Mouse (Mus musculus) midbrain, embryonic 12.5 days (tissue): Measurements from ENCODE around the gene Dnm1. TPM values are rescaled to one million over a fixed set of nuclear protein-coding genes. Genes with fewer than 3 reads are reported as not detected.
A peak's percentile ranks its signal among the peaks of the same experiment; 100 is the strongest.

Experiments used
- ATAC-seq: fragments of 200-750 bp; cut with Nextera tagmentation; 2 replicates; pipeline ENCODE4 v1.8.0; 2017; ENCODE audit warnings: low read depth, moderate TSS enrichment, moderate library complexity; ENCODE audit not compliant: low FRiP score
- H3K27ac ChIP-seq: fragments of 300-500 bp; sonication (generic); replicated peaks from 2 replicates; pipeline ENCODE4 v1.5.1; 2016; ENCODE audit warnings: mild to moderate bottlenecking
- H3K27me3 ChIP-seq: fragments of 300-500 bp; sonication (generic); 2 replicates; pipeline ENCODE4 v1.6.1; 2016; ENCODE audit warnings: mild to moderate bottlenecking
- H3K36me3 ChIP-seq: fragments of 300-500 bp; sonication (generic); 2 replicates; pipeline ENCODE4 v1.6.1; 2016
- H3K4me1 ChIP-seq: fragments of 300-500 bp; sonication (generic); 2 replicates; pipeline ENCODE4 v1.6.1; 2016
- H3K4me2 ChIP-seq: fragments of 300-500 bp; sonication (generic); replicated peaks from 2 replicates; pipeline ENCODE4 v1.6.1; 2016; ENCODE audit warnings: mild to moderate bottlenecking, moderate library complexity
- H3K4me3 ChIP-seq: fragments of 300-500 bp; sonication (generic); 2 replicates; pipeline ENCODE4 v1.5.1; 2016; ENCODE audit warnings: mild to moderate bottlenecking
- H3K9ac ChIP-seq: fragments of 300-500 bp; sonication (generic); replicated peaks from 2 replicates; pipeline ENCODE4 v1.6.1; 2016; ENCODE audit warnings: mild to moderate bottlenecking, moderate library complexity
- H3K9me3 ChIP-seq: fragments of 300-500 bp; sonication (generic); 2 replicates; pipeline ENCODE4 v1.6.1; 2016; ENCODE audit warnings: mild to moderate bottlenecking
- WGBS: fragments of 180-500 bp; shearing (Covaris S2); methylation state at CpG from one replicate; pipeline ENCODE4 v1.1.7; 2016; 5-methylcytosine and 5-hydroxymethylcytosine counted together
- polyA plus RNA-seq: library from polyadenylated mRNA; unstranded; fragments of >200 nt; fragmentation: Nextera tagmentation; extraction: Ambion mirVana; gene quantifications from 2 replicates; pipeline ENCODE4 v1.2.1, GENCODE M21; 2016

Dnm1 gene
- 26.3 and 30.5 TPM in 2 replicates for polyA plus RNA-seq

DNA sequence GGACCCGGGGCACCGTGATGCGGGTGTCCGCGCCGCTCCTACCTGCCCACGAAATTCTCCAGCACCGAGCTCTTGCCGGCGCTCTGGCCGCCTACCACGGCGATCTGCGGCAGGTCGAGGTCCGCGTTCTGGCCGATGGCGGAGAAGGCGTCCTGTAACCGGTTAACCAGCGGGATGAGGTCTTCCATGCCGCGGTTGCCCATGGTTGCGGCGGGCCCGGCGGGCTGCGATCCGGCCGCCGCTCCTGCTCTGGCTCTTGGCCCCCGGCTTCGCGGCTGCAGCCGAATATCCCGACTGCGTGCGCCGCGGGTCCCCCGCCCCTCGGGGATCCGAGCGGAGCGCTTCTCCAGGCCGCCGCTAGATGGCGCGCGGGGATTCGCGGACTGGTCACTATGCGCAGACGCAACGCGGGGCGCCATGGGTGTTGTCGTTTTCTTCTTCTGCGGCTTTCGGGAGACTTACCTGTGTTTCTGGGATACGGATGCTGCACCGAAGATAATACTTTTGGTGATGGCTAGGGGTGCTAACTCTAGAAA lies at the start of gene Dnm1:
Dnm1 (minus strand) TSS at position 332 of the 536 bp plus-strand sequence.
- Histone ChIP-seq H3K27ac (peak within 1 kb of the TSS; percentile 86), H3K4me1 (peaks cover 26% of the 10 kb centered on the region), H3K36me3 (no peaks in the 10 kb centered on the region), H3K4me3 (peak within 1 kb of the TSS; percentile 54), H3K27me3 (peaks cover 38% of the 10 kb centered on the region), H3K9me3 (no peaks in the 10 kb centered on the region), H3K9ac (peak within 1 kb of the TSS; percentile 76), H3K4me2 (peak within 1 kb of the TSS; percentile 78)
- ATAC-seq = peak; percentile 74
- WGBS = under 1% methylated on average over 57 of the region's 63 CpGs

DNA sequence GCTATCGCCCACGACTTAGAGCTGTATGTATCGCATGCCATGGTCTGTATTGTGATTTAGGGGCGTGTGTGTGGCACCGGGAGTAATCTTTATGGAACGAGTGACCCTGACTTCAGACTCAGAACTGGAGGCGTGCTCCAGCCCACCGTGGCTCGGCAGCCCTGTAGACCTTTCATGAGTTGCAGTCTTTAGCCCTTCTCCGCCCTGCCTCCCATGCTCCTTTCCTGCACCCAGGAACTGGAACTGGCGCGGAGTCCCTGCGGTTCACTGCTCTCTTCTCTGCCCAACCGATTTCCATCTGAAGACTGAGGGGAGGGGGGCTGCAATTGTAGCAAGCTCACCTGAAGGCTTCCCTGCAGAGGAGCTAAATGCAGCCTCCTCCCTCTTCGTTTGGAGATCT lies 43.6 kb upstream of the Dnm1 start:
- H3K27me3 ChIP-seq = no peaks in the 10 kb centered on the region
- peak overlapping the region; percentile 88 for H3K9ac ChIP-seq
- H3K4me3 ChIP-seq = peak overlapping the region; percentile 76
- 0% methylated on average over 15 of the region's 15 CpGs for WGBS
- H3K36me3 ChIP-seq = peaks cover 16% of the 10 kb centered on the region
- H3K9me3 ChIP-seq = no peaks in the 10 kb centered on the region
- peaks cover 16% of the 10 kb centered on the region for H3K4me1 ChIP-seq
- ATAC-seq = no peak
- 0 out of 2 replicates have a peak overlapping the region, but pooled peaks have one; percentile 87 for H3K27ac ChIP-seq
- H3K4me2 ChIP-seq = peak overlapping the region; percentile 90

DNA sequence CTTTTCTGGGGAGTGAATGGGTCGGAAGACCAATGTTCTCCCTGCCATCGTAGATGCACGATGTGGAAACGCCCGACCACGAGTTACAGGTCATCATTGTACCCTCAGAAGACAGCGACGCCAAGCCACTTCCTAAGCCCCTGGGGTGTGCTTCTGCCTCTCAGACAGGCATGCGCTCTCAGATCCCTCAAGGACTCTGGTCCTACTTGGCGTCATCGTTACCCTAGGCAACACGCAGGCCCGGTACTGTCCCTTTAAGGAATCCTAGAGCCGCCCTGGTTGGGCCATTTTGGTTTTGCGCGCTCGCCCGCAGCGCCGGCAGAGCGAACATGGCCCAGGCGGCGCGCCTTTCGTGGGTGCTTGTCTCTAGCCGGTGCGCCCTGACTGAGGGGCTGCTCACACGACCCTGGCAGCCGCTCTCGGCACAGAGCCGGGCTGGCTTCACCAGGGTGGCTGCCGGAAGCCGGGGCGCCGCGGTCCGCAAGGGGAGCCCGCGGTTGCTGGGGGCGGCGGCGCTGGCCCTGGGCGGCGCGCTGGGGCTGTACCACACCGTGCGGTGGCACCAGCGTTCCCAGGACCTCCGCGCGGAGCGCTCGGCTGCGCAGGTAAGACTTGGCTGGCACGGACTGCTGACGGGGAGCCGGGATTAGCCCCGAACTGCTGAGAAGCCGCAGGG lies 42.9 kb upstream of the Dnm1 start:
- ATAC-seq = peak; percentile 94
- peaks cover 11% of the 10 kb centered on the region for H3K36me3 ChIP-seq
- H3K4me1 ChIP-seq = peaks cover 16% of the 10 kb centered on the region
- H3K27me3 ChIP-seq = no peaks in the 10 kb centered on the region
- H3K4me2 ChIP-seq = peak overlapping the region; percentile 90
- H3K27ac ChIP-seq = peak overlapping the region; percentile 87
- peak overlapping the region; percentile 88 for H3K9ac ChIP-seq
- WGBS = under 1% methylated on average over 56 of the region's 59 CpGs
- H3K9me3 ChIP-seq = no peaks in the 10 kb centered on the region
- peak overlapping the region; percentile 76 for H3K4me3 ChIP-seq

DNA sequence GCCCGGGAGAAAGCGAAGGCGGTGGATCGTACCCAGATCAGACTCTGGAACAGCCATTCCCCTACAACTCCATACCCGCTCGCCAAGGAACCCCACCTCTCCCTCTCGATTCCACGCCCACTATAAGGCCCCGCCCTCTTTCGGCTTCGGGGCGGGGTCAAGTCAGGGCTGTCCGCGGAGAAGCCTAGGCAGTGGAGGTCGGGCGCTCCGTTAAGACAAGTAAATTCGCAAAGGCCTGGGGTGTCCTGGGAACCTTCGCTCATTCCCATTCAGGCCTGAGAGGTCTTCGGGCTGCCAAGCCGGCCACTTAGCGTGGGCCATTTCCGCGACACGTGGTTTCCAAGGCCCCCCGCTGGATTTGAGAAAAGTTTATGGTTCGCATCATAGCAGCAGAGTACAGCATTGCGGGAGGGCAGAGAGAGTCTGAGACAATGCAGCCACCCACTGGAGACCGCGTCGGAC lies 42.4 kb upstream of the Dnm1 start, which contains the start of gene Ptges2:
Ptges2 (plus strand) TSS at position 413 of the 462 bp plus-strand sequence.
- Histone ChIP-seq H3K9me3 (no peaks in the 10 kb centered on the region), H3K27ac (peak within 1 kb of the TSS; percentile 87), H3K36me3 (peaks cover 5% of the 10 kb centered on the region; the same call in 1 of the 2 replicates), H3K4me1 (peaks cover 16% of the 10 kb centered on the region), H3K4me3 (peak within 1 kb of the TSS; percentile 76), H3K27me3 (no peaks in the 10 kb centered on the region), H3K9ac (peak within 1 kb of the TSS; percentile 88), H3K4me2 (peak within 1 kb of the TSS; percentile 90)
- ATAC-seq = peak; percentile 88
- WGBS = under 1% methylated on average over 31 of the region's 31 CpGs

DNA sequence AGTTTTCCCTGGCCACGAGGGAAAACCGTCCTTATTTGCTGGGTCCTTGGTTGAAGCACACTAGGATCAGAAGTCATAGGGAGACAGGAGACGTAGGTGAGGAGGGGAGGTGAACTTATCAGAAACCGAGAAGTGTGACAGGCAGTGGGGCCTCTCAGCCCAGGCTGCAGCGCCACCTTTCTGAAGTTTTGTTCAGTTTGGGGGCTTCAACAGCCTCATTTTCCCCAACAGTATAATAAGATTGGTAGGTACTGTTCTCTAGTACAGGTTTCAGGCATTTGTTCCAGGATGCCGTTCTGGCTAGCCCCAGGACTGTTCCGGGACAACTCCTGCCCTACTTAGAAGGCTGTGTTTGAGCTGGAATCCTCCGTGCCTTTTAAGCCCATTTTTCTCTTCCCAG lies 41.8 kb upstream of the Dnm1 start:
- peak overlapping the region; percentile 90 for H3K4me2 ChIP-seq
- ATAC-seq = no peak
- peak overlapping the region; percentile 76 for H3K4me3 ChIP-seq
- no peaks in the 10 kb centered on the region for H3K9me3 ChIP-seq
- H3K27ac ChIP-seq = peak overlapping the region; percentile 87
- H3K27me3 ChIP-seq = no peaks in the 10 kb centered on the region
- peaks cover 16% of the 10 kb centered on the region for H3K4me1 ChIP-seq
- peak overlapping the region; percentile 88 for H3K9ac ChIP-seq
- 4% methylated on average over 8 of the region's 8 CpGs for WGBS
- no peaks in the 10 kb centered on the region for H3K36me3 ChIP-seq

DNA sequence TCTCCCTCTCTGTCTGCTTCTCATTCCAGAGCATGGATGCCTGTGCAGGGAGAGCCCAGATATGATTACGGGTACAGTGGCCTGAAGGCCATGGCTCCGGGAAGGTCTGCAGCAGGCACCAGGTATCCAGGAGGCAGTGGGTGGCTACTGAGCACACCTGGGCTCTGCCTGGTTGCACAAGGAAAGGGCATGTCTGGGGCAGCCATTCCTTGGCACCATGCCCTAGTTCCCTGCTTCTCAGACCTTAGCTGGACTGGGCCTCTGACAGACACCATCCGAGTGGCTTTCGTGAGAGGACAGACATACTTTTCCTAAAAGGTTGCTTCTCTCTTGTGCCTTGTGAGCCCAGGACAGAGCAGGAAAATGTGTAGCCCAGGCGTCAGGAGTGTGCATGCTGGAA lies 38.9 kb upstream of the Dnm1 start:
- no peak for ATAC-seq
- Histone ChIP-seq H3K4me2 (no peak overlapping the region), H3K4me1 (peaks cover 10% of the 10 kb centered on the region), H3K9ac (no peak overlapping the region), H3K9me3 (no peaks in the 10 kb centered on the region), H3K27ac (no peak overlapping the region), H3K27me3 (peaks cover 10% of the 10 kb centered on the region), H3K4me3 (no peak overlapping the region), H3K36me3 (no peaks in the 10 kb centered on the region)
- 83% methylated on average over 5 of the region's 5 CpGs for WGBS

DNA sequence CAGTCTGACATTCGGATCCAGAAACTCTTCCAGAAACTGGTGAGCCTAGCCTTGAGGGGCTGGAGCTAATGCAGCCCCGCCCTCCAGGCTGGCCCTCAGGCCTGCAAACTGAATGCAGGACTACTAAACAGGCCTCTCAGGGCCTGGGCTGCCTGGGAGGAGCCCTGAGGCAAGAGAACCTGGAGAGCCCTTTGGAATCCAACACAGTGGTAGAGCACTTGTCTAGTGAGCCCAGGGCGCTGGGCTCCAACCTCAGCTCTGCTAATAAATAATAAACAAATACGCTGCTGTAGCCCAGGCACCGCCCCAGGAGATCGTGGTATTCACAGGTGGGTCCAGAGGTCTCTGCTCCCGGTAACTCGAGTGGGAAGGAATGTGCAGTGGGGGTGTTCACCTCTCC lies 37.7 kb upstream of the Dnm1 start:
- WGBS = 84% methylated on average over 8 of the region's 8 CpGs
- Histone ChIP-seq H3K27me3 (peaks cover 17% of the 10 kb centered on the region), H3K4me2 (no peak overlapping the region), H3K9ac (no peak overlapping the region), H3K9me3 (no peaks in the 10 kb centered on the region), H3K36me3 (no peaks in the 10 kb centered on the region), H3K27ac (no peak overlapping the region), H3K4me1 (peaks cover 5% of the 10 kb centered on the region), H3K4me3 (no peak overlapping the region)
- no peak for ATAC-seq

DNA sequence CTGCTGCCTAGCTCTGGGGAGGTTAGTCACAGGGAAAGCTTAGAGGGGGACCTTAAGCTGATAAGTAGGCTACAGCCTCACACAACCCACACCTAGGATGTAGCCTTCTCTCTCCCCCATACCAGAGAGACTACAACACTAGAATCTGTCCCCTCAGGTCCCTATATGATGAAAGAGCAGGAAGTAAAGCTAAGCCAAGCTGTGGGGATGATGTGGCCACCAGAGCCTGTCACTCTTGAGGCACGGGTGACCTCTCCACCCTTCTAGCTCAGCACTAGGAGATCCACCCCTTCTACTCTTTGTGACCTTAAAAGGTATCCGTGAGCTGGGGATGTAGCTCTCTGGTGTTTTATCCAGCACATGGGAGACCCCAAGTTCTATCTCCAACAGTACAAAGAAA lies 36.0 kb upstream of the Dnm1 start:
- H3K27me3 ChIP-seq = peaks cover 30% of the 10 kb centered on the region
- H3K36me3 ChIP-seq = no peaks in the 10 kb centered on the region
- no peak overlapping the region for H3K4me3 ChIP-seq
- H3K9ac ChIP-seq = no peak overlapping the region
- H3K4me2 ChIP-seq = no peak overlapping the region
- no peaks in the 10 kb centered on the region for H3K9me3 ChIP-seq
- no peak for ATAC-seq
- WGBS = 83% methylated on average over 2 of the region's 2 CpGs
- no peak overlapping the region for H3K27ac ChIP-seq
- H3K4me1 ChIP-seq = no peaks in the 10 kb centered on the region

DNA sequence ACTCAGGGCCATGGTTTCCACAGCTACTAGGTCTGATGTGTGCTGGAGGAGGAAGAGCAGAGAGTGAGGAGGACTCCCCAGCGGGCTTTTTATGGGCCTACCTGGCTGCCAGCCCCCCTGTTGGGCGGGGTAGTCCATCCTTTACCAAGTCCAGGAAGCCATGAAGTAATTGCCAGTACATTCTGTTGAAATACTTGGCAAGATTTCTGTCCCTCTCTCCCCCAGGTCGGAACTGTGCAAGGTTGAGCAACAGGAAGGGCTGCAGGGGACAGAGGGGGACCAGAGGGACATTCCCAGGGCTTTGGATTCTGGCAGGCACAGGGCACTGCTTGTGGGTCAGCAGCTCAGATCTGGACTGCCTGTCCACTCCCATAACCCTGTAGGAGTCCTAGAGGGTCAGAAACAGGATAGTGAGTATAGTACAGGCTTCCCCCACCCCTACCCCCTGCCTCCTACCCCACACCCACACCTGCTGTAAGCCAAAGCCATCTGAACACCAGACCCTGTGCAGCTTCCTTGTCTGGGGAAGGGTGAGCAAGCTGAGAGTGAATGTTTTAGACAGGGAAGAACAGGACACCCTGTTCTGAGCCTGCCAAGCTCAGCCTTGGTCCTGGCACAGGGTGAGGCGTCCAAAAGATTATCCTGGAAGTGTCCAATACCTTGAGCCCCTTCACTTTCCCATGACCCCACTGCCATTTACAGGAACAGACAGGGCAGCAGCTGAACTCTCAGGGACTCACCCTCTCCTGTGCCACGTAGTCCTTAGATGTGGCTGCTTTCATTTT lies 34.8 kb upstream of the Dnm1 start, which contains the start of gene Lcn2:
Lcn2 (minus strand) TSS at position 547 of the 785 bp plus-strand sequence.
- ATAC-seq = no peak
- Histone ChIP-seq H3K4me3 (no peak within 1 kb of the TSS), H3K27ac (no peak within 1 kb of the TSS), H3K4me1 (no peaks in the 10 kb centered on the region), H3K36me3 (no peaks in the 10 kb centered on the region), H3K27me3 (peaks cover 41% of the 10 kb centered on the region), H3K9me3 (no peaks in the 10 kb centered on the region), H3K9ac (no peak within 1 kb of the TSS; the same call in 1 of the 2 replicates), H3K4me2 (no peak within 1 kb of the TSS)
- 63% methylated on average over 5 of the region's 5 CpGs for WGBS

DNA sequence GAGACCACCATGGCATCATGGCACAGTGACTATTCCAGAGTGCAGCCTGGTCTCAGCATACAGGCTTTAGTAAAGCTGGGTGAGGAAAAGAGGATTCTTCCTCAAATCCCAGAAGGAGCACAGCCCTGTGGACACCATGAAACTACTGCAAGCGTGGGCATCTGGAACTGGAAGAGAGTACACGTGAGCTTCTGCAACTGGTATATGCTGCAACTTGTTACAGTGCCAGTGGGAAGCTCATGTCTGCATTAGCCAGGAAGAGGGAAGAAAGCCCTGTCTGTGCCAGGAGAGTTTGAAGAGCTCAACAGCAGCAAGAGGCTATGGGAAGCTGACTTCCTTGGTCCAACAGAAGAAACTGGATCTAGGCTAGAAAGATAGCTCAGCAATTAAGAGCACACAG lies 29.6 kb upstream of the Dnm1 start:
- Histone ChIP-seq H3K9ac (no peak overlapping the region), H3K4me2 (no peak overlapping the region), H3K27me3 (peaks cover 57% of the 10 kb centered on the region), H3K27ac (no peak overlapping the region), H3K9me3 (no peaks in the 10 kb centered on the region), H3K36me3 (peaks cover 21% of the 10 kb centered on the region), H3K4me1 (peaks cover 8% of the 10 kb centered on the region), H3K4me3 (no peak overlapping the region)
- WGBS = 87% methylated on average over 2 of the region's 2 CpGs
- no peak for ATAC-seq

DNA sequence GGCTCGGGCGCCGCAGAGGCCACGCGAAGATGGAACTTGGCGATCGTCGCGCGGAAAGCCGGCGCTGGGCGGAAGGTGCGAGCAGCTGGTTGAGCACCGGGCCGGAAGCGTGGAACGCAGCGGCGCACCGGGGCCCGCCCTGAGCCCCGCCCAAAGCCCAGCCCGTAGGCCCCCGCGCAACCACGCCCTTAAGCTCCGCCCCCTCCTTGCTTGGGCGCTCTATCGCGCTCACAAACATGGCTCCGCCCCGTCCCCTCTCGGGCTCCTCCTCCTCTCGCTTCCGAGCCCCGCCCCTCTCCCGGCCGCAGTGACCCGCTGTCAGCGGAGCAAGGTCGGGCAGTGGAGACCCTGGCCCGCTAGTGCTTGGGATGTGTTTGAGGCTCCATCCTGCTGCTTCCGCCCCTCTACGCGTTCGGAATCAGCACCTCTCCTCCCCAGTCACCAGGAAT lies 28.7 kb upstream of the Dnm1 start, which contains the start of gene 1110008P14Rik:
1110008P14Rik (minus strand) TSS at position 164 of the 449 bp plus-strand sequence.
- H3K27ac ChIP-seq = no peak within 1 kb of the TSS; the same call in 1 of the 2 replicates
- peaks cover 52% of the 10 kb centered on the region for H3K27me3 ChIP-seq
- no peaks in the 10 kb centered on the region for H3K9me3 ChIP-seq

More for the DNA sequence above, 28.7 kb upstream of the Dnm1 start, which contains the start of gene 1110008P14Rik:
- H3K9ac ChIP-seq = peak within 1 kb of the TSS; percentile 66
- peak within 1 kb of the TSS; percentile 66 for H3K4me3 ChIP-seq
- peak; percentile 86 for ATAC-seq
- H3K4me1 ChIP-seq = peaks cover 8% of the 10 kb centered on the region
- WGBS = 0% methylated on average over 40 of the region's 47 CpGs
- peaks cover 30% of the 10 kb centered on the region for H3K36me3 ChIP-seq
- H3K4me2 ChIP-seq = peak within 1 kb of the TSS; percentile 80
